Mouse (Mus musculus) ES-E14 (cell line): Measurements from ENCODE around the gene Slc6a9.

Experiments
- HCFC1 ChIP-seq: IDR thresholded peaks from 2 replicates; pipeline ENCODE4 v1.6.1; 2012; ENCODE audit warnings: low read length, inconsistent platforms, borderline replicate concordance; ENCODE audit not compliant: insufficient read depth
- MAFK ChIP-seq: IDR thresholded peaks from 2 replicates; pipeline ENCODE4 v1.6.1; 2014; ENCODE audit warnings: mild to moderate bottlenecking, low read depth, low read length, inconsistent platforms; ENCODE audit not compliant: insufficient read depth
- ZC3H11A ChIP-seq: IDR thresholded peaks from 2 replicates; pipeline ENCODE4 v1.6.1; 2012; ENCODE audit warnings: low read depth, mild to moderate bottlenecking, inconsistent platforms, low read length, borderline replicate concordance
- ZNF384 ChIP-seq: IDR thresholded peaks from 2 replicates; pipeline ENCODE4 v1.6.1; 2012; ENCODE audit warnings: low read depth, low read length, inconsistent platforms

DNA sequence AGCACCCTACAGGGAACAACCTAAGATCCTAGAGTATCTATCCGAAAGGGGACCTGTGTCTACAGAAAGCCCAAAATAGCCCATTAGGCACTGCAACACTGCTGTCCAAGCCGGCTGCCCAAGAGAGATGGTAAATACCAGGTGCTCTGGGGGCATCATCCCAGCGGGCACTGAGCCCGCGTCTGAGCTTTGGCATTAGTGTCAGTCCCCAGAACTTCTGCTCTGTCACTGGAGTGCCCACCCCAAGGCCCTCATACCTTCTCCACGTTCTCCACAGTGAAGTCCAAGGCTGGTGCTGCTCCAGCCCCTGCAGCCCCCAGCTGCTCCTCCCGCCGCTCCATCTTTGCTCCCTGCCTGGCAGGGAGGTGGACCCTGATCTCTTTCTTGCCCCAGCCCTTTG lies 79.7 kb downstream of the Slc6a9 start:
- TF ChIP-seq ZNF384, result no peak
- no peak for TF ChIP-seq ZC3H11A
- no peak for TF ChIP-seq HCFC1
- TF ChIP-seq MAFK, result no peak
